Mouse (Mus musculus): ENCODE data around the gene Tnfrsf19. TPM values are rescaled to one million over a fixed set of nuclear protein-coding genes. Genes with fewer than 3 reads are reported as not detected.
A peak's percentile ranks its signal among the peaks of the same experiment; 100 is the strongest.

Tnfrsf19 gene
- not detected in 2 replicates for total RNA-seq (2014; fragmentation: Nextera tagmentation)
- total RNA-seq (2017), result not detected in 2 replicates

DNA sequence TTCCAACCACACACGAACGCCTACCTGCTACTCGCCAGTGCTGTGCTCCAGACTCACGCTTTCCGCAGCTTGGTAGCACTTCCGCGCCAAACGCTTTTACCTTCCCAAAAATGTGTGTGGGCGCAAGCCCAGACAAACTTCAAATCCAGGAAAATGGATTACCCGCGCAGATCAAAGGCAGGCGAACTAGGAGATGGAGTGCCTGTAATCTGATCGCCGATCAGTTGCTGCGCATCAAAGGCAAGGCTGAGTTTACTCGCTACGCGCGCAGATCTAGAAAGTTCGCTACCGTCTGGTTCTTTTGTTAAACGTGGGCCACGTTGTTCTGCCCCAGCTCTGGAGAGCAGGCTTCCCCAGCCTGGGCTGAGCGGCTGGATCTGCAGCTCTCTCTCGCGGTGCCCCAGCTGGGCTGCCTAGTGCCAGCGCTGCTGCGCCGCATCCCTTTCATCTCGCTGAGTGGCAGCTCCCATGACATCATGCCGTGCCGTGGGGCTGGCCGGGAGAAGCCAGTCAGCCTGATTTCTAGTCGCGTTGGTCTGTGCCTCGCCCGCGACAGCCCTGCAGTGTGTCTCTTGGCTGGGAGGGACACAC lies at the start of gene Tnfrsf19:
TSS of gene Tnfrsf19 (minus strand) at position 400 of the 591 bp plus-strand sequence.
- peak; percentile 76 for ATAC-seq (replicated peaks; ENCODE audit: poor library complexity, severe bottlenecking)

DNA sequence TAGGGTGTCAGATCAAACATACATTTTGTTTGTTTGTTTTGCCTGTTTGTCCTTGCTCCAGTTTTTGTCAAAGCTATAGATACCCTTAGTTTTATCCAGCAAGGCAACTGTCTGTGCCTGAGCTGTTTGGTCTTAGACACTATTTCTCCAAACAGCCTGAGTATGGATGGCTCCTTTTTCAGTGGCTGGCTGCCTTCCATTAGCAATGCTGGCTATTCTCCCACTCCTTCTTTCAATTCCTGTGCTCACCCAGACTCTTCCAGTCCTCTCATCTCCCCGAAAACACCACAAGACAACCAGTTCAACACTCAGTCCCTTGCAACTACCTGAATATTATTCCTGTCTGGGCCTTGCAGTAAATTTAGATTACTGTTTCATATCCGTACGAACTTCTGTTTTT lies 45.8 kb upstream of the Tnfrsf19 start:
- no peak for ATAC-seq (replicated peaks; ENCODE audit: poor library complexity, severe bottlenecking)

DNA sequence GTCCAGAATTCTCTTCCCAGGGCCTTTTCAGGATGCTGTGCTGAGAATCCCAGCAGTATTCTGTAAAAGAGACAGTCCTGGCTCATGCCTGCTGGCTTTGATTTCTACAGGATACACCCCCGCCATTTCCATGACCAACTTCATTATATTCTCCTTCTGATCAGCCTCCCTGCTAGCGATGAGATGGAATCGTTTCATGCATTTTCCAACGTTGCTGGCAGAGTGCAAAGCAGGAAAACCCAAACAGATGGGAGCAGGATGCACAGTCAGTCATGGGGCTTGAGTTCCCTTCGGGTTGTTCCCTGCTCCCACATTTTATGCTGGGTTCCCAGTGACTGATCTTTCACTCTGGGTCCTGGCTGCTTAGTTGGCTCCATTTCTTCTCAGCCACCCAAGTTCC lies 44.7 kb upstream of the Tnfrsf19 start:
- ATAC-seq (replicated peaks; ENCODE audit: poor library complexity, severe bottlenecking), result no peak

DNA sequence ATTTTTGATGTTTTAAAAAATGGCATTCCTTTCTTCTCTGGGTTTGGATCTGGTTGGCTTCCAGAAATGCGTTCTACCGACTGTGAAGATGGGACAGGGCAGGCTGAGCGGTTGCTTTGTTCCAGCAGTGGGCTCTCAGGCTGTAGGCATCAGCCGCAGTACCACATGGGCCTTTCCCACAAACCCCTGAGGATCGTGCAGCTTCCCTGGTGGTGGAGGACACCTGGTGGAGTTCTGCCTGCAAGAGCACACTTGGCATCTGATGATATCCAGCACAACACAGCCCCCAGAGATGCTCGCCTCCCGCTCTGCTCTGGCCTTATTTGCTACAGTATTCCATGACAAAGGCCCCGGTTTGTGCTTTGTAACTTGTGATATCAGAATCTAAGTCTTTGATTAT lies 41.9 kb upstream of the Tnfrsf19 start:
- no peak for ATAC-seq (replicated peaks; ENCODE audit: poor library complexity, severe bottlenecking)

DNA sequence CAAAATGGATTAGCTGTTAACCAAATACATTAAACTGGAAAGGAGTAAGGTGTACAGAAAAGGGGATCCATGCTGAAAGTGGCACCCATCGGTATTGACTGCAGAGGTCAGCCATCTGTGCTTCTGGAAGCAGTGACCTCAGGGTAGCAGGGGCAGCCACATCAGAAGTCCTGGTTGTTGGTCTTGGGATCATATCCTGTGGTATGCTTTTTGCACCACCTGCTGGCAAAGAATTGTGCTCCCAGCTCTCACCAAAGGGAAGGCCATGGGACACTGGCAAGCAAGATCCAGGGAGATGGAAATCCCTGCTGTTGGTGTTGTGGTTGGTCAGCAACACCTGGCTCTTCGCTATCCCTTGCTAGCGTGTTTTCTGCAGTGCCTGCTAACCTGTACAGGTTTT lies 39.0 kb upstream of the Tnfrsf19 start:
- no peak for ATAC-seq (replicated peaks; ENCODE audit: poor library complexity, severe bottlenecking)

DNA sequence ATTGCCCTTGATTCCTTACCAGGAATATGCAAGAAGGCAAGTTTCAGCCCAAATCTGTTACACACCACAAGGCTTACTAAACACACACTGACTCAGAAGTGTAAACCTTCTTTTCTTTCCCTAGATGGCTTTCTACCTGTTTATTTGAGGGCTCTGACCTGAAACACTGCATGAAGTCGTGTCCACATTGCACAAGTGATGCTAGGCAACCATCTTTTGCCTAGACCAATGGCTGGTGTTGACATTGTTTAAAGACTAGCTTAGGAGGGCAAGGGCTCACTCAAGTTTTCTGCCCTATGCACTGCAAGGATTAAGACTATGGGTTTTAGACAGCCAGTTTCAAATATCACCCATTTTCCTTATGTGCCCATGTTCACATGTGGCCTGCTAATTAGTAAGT lies 23.3 kb upstream of the Tnfrsf19 start:
- no peak for ATAC-seq (replicated peaks; ENCODE audit: poor library complexity, severe bottlenecking)

DNA sequence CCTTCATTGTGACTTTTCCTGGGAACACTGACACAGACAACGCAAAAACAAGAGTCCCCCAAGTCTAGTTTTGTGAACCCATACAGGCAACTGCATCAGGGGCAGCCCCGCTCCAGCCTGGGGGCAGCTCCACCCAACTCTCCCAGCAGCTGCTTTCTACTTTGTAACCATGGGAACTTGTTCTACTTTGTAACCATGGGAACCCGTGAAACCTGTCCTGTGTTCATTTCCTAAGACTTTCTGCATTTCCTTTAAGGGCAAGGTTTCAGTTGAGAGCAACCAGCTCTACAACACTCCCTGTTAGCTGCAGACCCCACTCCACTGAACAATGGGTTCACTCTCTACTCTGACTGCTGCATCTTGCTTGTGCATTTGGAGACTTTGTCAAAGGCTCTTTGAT lies 15.4 kb upstream of the Tnfrsf19 start:
- ATAC-seq (replicated peaks; ENCODE audit: poor library complexity, severe bottlenecking), result no peak

DNA sequence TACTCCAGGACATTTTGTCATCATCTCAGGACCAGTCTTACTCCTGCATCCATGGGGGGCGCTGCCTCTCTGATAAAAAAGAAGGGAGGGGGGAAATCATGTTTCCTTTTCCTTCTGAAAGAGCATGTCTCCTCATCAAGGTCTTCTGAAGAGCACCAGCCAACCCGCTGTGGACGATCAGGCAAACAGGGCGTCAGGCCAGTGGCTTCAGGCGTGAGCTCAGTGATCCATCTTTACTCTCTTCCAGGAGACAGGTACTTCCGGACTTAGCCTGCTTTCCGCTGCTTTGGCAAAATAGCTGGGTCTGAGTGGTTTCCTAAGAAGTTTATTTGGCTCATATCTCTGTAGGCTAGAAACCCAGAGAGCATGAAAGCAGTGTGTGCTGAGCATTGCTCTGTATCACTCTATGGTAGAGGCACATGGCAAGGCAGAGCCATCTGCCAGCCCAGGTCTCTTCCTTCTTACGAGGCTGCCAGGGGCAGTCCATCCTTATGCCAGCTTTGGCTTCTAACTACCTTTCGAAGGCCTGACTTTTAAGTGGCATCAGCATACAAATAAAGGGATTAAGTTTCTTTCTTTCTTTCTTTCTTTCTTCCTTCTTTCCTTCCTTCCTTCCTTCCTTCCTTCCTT lies 13.1 kb upstream of the Tnfrsf19 start:
- ATAC-seq (replicated peaks; ENCODE audit: poor library complexity, severe bottlenecking), result no peak

DNA sequence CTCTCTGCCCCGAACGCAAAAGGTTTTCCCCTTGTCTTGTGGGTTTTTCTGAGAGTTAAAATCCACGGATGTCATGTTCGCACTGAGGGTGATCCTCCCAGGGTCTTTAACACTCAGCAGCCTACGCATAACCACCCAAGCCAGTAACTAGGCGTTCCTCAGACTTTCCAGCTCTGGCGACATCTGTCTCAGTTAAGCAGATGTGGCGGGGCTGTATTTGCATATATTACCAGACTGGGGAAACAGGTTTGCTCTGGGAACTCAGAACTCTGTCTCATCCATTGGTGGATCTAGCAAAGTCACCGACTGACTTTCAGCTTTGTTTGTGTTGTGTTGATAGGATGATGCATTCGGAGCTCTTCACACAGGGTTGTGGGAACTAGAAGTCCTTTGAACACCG lies 10.7 kb upstream of the Tnfrsf19 start:
- ATAC-seq (replicated peaks; ENCODE audit: poor library complexity, severe bottlenecking), result no peak

DNA sequence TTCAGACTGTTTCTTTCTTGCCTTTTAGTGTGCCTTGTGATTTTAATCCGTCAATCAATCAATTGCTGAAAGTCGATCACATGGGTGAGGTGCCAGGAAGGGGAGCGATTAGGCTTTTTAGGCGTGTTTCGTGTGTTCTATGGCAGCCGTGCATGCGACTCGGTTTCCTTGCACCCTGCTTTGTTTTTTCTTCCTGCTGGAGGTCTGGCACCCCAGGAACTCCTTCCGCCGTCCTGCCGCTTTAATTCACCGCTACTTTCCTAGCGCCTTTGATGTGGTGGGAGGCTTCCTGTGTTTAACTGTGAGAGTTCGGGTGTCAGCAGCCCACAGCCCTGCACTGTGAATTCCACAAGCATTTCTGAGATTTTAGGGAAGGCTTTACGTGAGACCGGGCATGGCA lies 10.2 kb upstream of the Tnfrsf19 start:
- ATAC-seq (replicated peaks; ENCODE audit: poor library complexity, severe bottlenecking), result no peak

DNA sequence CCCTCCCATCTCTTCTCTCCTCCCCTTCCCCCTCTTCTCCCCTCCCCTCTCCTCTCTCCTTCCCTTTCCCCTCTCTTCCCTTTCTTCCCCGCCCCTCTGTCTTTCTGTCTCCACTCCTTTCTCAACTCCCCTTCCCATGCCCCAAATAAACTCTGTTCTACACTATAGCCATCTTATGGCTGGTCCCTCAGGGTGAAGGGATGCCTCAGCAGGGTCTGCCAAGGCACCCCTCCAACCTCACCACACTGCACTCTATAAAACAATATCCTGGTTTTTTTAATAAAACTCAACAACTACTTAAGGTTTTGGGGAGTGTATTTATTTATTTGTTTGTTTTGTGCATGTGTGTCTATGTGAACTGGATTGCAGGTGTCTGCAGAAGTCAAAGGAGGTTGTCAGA lies 9.6 kb upstream of the Tnfrsf19 start:
- ATAC-seq (replicated peaks; ENCODE audit: poor library complexity, severe bottlenecking), result no peak

DNA sequence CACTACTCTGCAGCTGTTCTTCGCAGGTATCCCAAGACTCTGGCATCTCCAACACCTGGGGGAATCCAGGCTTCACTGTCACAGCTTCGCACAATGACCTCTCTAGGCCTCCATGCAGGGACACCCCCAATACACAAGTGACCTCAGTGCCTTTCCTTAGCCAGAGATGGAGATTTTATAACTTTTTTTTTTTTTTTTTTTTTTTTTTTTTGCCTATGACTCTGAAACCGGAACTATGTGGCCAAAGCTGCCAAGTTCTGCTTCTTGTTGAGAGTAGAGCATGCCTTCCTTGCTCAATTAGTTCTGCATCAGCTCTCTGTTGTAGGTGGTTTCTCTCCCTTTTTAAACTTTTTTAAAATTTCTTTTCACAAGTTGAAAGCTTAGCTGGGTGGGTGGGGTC lies 5.9 kb upstream of the Tnfrsf19 start:
- peak; percentile 55 for ATAC-seq (replicated peaks; ENCODE audit: poor library complexity, severe bottlenecking)

DNA sequence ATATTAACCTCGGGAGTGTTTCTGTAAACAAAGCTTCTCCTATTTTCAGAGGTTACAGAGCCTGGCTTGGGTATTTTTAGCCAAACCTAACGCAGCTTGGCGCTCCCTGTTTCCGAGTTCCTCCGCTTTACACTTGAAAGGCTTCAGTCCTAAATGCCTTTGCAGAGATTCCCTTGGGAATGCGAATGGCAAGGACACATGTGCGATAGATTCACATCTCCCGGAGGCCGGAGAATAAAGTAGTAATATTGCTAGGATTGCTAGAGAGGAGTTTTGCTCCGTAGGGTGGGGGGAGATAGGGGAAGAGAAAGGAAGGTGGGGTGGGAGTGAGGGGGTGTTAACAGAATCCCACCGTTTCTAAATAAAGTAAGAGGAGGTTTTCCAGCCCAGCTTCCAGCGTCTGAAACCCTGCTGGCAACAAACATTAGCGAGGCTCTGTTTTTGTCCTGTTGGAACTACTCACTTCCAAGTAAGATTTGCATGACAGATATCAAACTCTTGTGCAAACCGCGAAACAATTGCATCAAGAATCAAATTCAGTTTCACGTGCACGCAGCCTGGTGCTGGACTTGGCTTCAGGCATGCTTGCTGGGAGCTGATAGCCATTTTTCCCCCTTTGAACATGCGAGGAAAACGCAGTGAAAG lies 722 bp downstream of the Tnfrsf19 start:
- ATAC-seq (replicated peaks; ENCODE audit: poor library complexity, severe bottlenecking), result peak; percentile 20; the same call in 1 of the 2 replicates

DNA sequence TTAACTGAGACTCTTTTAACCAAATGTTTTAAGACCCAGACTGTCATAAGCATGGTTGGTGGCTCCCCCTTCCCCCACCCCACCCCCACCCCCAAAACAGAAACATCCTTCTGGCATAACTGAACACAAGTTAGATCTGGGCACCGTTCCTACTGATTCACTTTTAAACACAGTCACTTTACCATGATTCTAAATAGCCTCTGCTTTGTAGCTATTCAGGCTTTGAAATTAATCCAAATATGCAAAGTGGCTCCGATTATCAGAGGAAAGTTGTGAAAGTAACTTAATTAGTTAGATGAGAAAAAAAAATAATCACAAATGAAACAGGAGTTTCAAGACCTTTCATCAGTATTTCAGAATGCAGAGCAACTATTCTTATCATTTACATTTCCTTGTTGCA lies 2.0 kb downstream of the Tnfrsf19 start:
- ATAC-seq (replicated peaks; ENCODE audit: poor library complexity, severe bottlenecking), result no peak

DNA sequence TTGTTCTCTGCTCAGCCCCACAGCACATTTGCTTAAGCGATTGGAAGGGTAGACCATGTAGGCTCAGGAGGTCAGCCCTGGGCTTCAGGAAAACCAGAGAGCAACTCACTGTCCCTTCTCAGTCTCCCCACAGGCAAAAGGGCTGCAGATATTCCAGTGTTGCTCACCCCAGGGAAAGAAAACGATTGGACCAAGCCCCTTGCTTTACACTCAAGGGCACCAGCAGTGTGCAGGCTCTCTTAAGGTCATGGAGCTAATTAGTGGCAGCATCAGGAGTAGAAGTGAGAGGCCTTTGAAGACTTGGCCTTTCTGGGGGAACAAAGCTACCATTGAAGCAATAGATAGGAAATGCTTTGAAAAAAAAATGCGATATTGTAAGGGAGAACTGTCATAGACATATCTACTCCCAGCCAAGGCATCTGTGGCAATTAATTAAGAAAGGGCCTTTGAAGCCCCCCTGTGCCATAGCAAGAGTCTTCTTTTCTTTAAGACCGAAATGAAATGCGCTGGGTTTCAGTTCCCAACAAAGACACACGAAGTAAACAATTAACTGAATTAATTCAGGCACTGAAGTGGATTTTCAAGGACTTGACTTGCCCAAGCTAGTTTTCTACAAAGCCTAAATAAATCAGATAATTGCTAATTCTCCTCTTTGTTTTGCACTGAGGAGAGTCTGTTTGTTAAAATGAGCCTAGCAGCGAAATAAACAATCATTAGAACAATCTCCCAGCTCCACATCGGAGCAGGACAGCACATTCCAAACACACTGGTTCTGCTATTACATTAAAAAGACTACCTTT lies 2.6 kb downstream of the Tnfrsf19 start:
- ATAC-seq (replicated peaks; ENCODE audit: poor library complexity, severe bottlenecking), result no peak

DNA sequence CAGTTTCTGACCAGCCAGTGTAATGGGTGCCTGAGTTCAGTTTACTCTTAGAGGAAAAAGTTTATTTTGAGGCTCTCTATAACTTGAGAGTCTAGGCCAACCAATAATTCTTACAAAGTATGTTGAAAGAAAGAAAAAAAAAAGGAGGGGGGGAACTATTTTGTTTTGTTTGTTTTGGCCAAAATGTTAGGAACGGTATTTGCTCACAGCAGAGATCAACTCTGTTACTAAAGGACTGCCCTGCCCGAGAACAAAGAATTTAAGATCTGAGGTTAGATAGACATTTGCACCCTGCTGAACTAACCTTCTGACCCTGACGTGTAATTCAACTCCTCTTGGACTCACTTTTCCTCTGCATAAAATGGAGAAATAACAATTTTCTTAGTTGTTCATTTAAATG lies 4.0 kb downstream of the Tnfrsf19 start:
- ATAC-seq (replicated peaks; ENCODE audit: poor library complexity, severe bottlenecking), result no peak

DNA sequence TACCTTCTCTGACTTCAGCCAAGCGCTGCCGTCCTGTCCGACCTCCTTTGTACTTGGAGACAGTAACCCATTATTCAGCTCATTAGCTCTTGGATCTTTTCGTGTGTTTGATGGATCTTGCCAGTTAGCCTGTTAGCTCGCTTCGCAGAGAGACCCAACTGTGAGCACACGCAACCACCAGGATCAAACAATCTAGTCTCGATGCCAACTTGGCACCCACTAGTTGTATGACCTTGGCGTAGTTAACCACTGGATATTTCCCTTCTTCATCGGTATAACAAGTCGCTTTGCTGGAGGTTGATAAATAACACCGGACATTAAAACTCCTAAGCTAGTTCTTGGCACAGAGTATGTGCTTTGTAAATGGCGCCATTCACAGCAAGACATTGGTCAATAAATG lies 6.1 kb downstream of the Tnfrsf19 start:
- ATAC-seq (replicated peaks; ENCODE audit: poor library complexity, severe bottlenecking), result no peak

DNA sequence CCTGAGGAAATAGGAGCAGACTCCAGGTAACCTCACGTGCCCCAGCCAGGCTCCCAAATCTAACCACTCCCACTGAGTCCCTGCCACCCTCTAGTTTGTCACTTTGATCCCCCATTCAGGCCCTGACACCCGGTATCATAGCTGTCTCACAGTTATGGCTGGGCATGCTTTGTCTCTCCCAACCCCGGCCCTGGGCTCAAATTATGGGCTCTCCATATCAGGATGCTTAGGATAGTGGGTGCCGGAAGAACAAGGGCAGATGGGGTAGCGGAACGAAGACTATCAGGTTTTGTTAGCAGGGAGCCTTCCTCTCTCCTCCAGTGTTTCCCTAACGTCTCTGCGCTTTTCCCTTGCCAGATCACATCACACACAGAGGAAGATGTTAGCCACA lies 8.2 kb downstream of the Tnfrsf19 start:
- ATAC-seq (replicated peaks; ENCODE audit: poor library complexity, severe bottlenecking), result no peak

DNA sequence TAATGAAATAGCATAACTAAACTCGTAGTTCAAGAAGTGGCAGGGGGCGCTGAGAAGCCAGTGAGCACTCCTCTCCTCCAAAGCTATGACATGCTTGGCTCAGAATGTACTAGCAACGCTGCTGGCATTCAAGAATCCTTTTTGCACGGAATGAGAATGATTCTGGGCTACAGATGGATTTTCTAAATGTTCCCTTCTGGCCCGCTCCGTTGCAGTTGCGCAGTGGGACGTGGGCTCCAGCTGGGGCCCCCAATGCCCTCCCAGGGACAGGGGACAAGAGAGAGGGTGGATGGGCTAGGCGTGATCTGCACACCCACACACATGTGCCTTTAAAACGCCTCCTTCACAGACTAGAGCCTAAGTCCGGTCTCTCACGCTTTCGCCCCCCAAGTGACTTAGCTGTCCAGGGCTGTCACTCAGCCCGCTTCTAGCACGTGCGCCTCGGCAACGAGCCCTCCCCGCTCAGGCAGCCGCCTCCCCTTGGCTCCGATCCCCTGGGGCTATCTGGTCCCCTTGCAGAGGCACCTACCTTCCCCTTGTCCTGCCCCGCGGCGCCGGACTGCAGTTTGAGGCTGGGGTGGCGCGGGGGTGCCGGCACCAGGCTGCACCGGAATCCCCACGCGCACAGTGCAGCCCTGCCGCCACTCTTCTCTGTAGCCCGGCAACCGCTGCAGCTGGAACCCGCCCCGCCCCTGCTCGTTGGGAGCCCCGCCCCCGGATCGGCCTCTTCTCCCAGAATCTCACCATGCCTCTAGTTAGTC lies 8.8 kb downstream of the Tnfrsf19 start:
- ATAC-seq (replicated peaks; ENCODE audit: poor library complexity, severe bottlenecking), result peak; percentile 73

DNA sequence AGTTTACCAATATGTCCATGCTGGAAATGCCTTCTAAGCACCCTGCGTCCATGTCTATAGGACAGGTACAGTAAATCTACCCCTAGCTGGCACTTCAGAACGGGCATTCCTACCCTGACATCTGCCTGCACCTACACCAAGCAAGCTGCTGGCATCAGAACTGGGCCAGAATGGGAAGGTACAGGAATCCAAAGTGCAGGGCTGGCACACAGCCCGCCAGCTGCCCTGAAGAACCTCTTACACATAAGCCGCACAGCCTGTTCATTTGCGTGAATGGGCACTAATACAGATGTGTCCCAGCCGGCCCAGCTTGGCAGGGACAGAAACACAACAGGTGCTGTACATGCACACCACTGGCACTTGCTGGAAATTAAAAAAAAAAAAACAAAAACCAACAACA lies 15.9 kb downstream of the Tnfrsf19 start:
- ATAC-seq (replicated peaks; ENCODE audit: poor library complexity, severe bottlenecking), result no peak
